Mouse (Mus musculus) CH12.LX (cell line): ENCODE measurements at regions not wholly inside any gene's neighbourhood (a gene's known extent, or its start where the extent isn't known, plus 50 kb on each side); places are given as distances from the start of the nearest gene placed in this dataset.

Experiments
- DNase-seq: peaks from one replicate; pipeline ENCODE4 v3.0.0-alpha.2; 2013; ENCODE audit errors: extremely low read depth
- H3K27ac ChIP-seq: 2 replicates; pipeline ENCODE4 v1.5.1; 2012; ENCODE audit warnings: low read depth, mild to moderate bottlenecking, control low read depth, moderate library complexity; ENCODE audit not compliant: insufficient read depth
- H3K27me3 ChIP-seq: replicated peaks from 2 replicates; pipeline ENCODE3; 2012; ENCODE audit warnings: inconsistent platforms
- H3K36me3 ChIP-seq, 2 experiments: replicated peaks in 1 of 2; 2 replicates each; pipeline versions ENCODE3 to v1.6.1; 2012; ENCODE audit warnings: inconsistent platforms in 1 of 2, low read length in 1 of 2, mild to moderate bottlenecking in 1 of 2, mixed read lengths in 1 of 2, moderate library complexity in 1 of 2; ENCODE audit not compliant: control insufficient read depth in 1 of 2, insufficient read depth in 1 of 2
- H3K4me1 ChIP-seq, 2 experiments: 2 replicates each; pipeline ENCODE4 v1.6.1; 2012; ENCODE audit warnings: inconsistent platforms in 1 of 2, moderate library complexity in 1 of 2; ENCODE audit not compliant: insufficient read depth in 2 of 2, control insufficient read depth in 1 of 2
- H3K4me2 ChIP-seq: 2 replicates; pipeline ENCODE4 v1.6.1; 2012; ENCODE audit warnings: low read depth, mild to moderate bottlenecking, control low read depth; ENCODE audit not compliant: poor library complexity, insufficient read depth, severe bottlenecking
- H3K4me3 ChIP-seq, 3 experiments: fragments of 150-350 bp in 1 of 3; sonication (generic) in 1 of 3; replicated peaks in 1 of 3; 2 replicates each; pipeline versions ENCODE3 to v1.5.1; 2011 to 2012; ENCODE audit warnings: low read depth in 2 of 3, low read length in 2 of 3, mild to moderate bottlenecking in 2 of 3, moderate library complexity in 2 of 3, control low read depth in 1 of 3, improper control_type of control experiment in 1 of 3, inconsistent platforms in 1 of 3, mixed read lengths in 1 of 3; ENCODE audit not compliant: poor library complexity in 1 of 3
- H3K79me2 ChIP-seq: replicated peaks from 2 replicates; pipeline ENCODE4 v1.6.1; 2012; ENCODE audit warnings: mild to moderate bottlenecking, moderate library complexity; ENCODE audit not compliant: control insufficient read depth, poor library complexity, insufficient read depth, severe bottlenecking; ENCODE audit errors: extremely low read depth
- H3K9ac ChIP-seq: 2 replicates; pipeline ENCODE4 v1.6.1; 2012; ENCODE audit warnings: low read depth, mild to moderate bottlenecking, control low read depth, moderate library complexity; ENCODE audit not compliant: insufficient read depth
- H3K9me3 ChIP-seq: replicated peaks from 2 replicates; pipeline ENCODE3; 2012; ENCODE audit warnings: low read length, inconsistent platforms, mixed read lengths
- BHLHE40 ChIP-seq: IDR thresholded peaks from 2 replicates; pipeline ENCODE4 v1.6.1; 2011; ENCODE audit warnings: mild to moderate bottlenecking, low read depth, low read length, improper control_type of control experiment
- CHD1 ChIP-seq: IDR thresholded peaks from 2 replicates; pipeline ENCODE4 v1.6.1; 2012; ENCODE audit warnings: low read depth, low read length, improper control_type of control experiment, inconsistent platforms
- E2F4 ChIP-seq: IDR thresholded peaks from 2 replicates; pipeline ENCODE4 v1.6.1; 2011; ENCODE audit warnings: low read depth, low read length, improper control_type of control experiment; ENCODE audit not compliant: insufficient replicate concordance
- ETS1 ChIP-seq: conservative IDR thresholded peaks from 2 replicates; pipeline ENCODE4 v1.6.1; 2012; ENCODE audit warnings: low read depth, mild to moderate bottlenecking, inconsistent platforms, low read length, improper control_type of control experiment, moderate library complexity
- GABPA ChIP-seq: IDR thresholded peaks from 2 replicates; pipeline ENCODE4 v1.6.1; 2012; ENCODE audit warnings: low read depth, low read length, improper control_type of control experiment, inconsistent platforms; ENCODE audit not compliant: insufficient replicate concordance
- IRF4 ChIP-seq: IDR thresholded peaks from 2 replicates; pipeline ENCODE4 v1.6.1; 2014; ENCODE audit warnings: low read depth, mild to moderate bottlenecking, inconsistent platforms, low read length, improper control_type of control experiment
- JUND ChIP-seq: conservative IDR thresholded peaks from 2 replicates; pipeline ENCODE4 v1.6.1; 2011; ENCODE audit warnings: low read depth, low read length, improper control_type of control experiment
- MAZ ChIP-seq: IDR thresholded peaks from 2 replicates; pipeline ENCODE4 v1.6.1; 2012; ENCODE audit warnings: low read depth, mild to moderate bottlenecking, inconsistent platforms, low read length, improper control_type of control experiment, moderate library complexity
- MEF2A ChIP-seq: IDR thresholded peaks from 2 replicates; pipeline ENCODE4 v1.6.1; 2014; ENCODE audit warnings: low read depth, mild to moderate bottlenecking, inconsistent platforms, low read length, improper control_type of control experiment, borderline replicate concordance
- MXI1 ChIP-seq: IDR thresholded peaks from 2 replicates; pipeline ENCODE4 v1.6.1; 2011; ENCODE audit warnings: mild to moderate bottlenecking, low read depth, low read length, improper control_type of control experiment
- NELFE ChIP-seq: IDR thresholded peaks from 2 replicates; pipeline ENCODE4 v1.6.1; 2011; ENCODE audit warnings: low read depth, low read length, improper control_type of control experiment
- PAX5 ChIP-seq: IDR thresholded peaks from 2 replicates; pipeline ENCODE4 v1.6.1; 2012; ENCODE audit warnings: low read length, inconsistent platforms, mixed read lengths
- POLR2AphosphoS2 ChIP-seq: IDR thresholded peaks from 2 replicates; pipeline ENCODE4 v1.6.1; 2011; ENCODE audit warnings: low read depth, low read length, improper control_type of control experiment
- RCOR1 ChIP-seq: conservative IDR thresholded peaks from 2 replicates; pipeline ENCODE4 v1.6.1; 2012; ENCODE audit warnings: low read depth, mild to moderate bottlenecking, inconsistent platforms, low read length, improper control_type of control experiment
- TBP ChIP-seq: conservative IDR thresholded peaks from 2 replicates; pipeline ENCODE4 v1.6.1; 2011; ENCODE audit warnings: low read depth, low read length, improper control_type of control experiment
- TCF12 ChIP-seq: IDR thresholded peaks from 2 replicates; pipeline ENCODE4 v1.6.1; 2014; ENCODE audit warnings: low read depth, mild to moderate bottlenecking, inconsistent platforms, low read length, improper control_type of control experiment
- UBTF ChIP-seq: IDR thresholded peaks from 2 replicates; pipeline ENCODE4 v1.6.1; 2012; ENCODE audit warnings: low read depth, mild to moderate bottlenecking, inconsistent platforms, low read length, improper control_type of control experiment, moderate library complexity
- USF1 ChIP-seq: IDR thresholded peaks from 2 replicates; pipeline ENCODE4 v1.6.1; 2014; ENCODE audit warnings: low read depth, mild to moderate bottlenecking, inconsistent platforms, low read length, improper control_type of control experiment
- USF2 ChIP-seq: conservative IDR thresholded peaks from 2 replicates; pipeline ENCODE4 v1.6.1; 2011; ENCODE audit warnings: low read depth, low read length, improper control_type of control experiment
- ZMIZ1 ChIP-seq: IDR thresholded peaks from 2 replicates; pipeline ENCODE4 v1.6.1; 2012; ENCODE audit warnings: low read depth, mild to moderate bottlenecking, inconsistent platforms, low read length, improper control_type of control experiment
- dilution Hi-C: fragments of 300-500 bp; cut with MboI; formaldehyde crosslinking; loops from 2 replicates; pipeline ENCODE4 v1.14.3; 2020; ENCODE audit warnings: low sequenced_read_pairs; ENCODE audit not compliant: extremely low pct_unique_long_range_greater_than_20kb, extremely low pct_ligation_motif_present
- in situ Hi-C: fragments of 300-500 bp; cut with MboI; formaldehyde crosslinking; loops from 3 replicates; pipeline ENCODE4 v1.14.3; 2019; ENCODE audit warnings: low sequenced_read_pairs, low pct_ligation_motif_present, low pct_unique_long_range_greater_than_20kb, mixed read lengths

DNA sequence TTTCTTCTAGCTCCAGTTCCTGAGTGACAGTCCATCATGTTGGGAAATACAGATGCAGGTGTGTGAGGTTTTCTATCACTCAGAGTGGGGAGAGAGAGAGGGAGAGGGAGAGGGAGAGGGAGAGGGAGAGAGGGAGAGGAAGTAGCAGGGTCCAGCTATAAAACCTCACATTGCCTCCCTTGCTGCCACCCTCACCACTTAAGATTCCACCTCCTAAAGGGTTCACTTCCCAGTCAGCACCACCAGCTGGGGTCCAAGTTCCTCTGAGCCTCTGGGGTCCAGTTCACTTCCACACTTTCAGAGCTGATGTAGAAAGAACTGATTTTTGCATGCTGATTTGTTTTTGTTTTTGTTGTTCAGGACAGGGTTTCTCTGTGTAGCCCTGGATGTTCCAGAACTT lies 98.6 kb downstream of the Gm11077 start:
- Histone ChIP-seq H3K79me2 (no peaks in the 10 kb centered on the region), H3K4me2 (no peak overlapping the region), H3K36me3 (no peaks in the 10 kb centered on the region), H3K27ac (no peak overlapping the region), H3K4me3 (no peak overlapping the region), H3K9ac (no peak overlapping the region), H3K9me3 (no peaks in the 10 kb centered on the region), H3K27me3 (no peaks in the 10 kb centered on the region), H3K4me1 (no peaks in the 10 kb centered on the region)
- dilution Hi-C loops (no loop called here), in situ Hi-C loops (no loop called here)
- DNase-seq = no peak
- TF ChIP-seq POLR2AphosphoS2 (no peak), GABPA (no peak), RCOR1 (no peak), BHLHE40 (no peak), TBP (no peak)

DNA sequence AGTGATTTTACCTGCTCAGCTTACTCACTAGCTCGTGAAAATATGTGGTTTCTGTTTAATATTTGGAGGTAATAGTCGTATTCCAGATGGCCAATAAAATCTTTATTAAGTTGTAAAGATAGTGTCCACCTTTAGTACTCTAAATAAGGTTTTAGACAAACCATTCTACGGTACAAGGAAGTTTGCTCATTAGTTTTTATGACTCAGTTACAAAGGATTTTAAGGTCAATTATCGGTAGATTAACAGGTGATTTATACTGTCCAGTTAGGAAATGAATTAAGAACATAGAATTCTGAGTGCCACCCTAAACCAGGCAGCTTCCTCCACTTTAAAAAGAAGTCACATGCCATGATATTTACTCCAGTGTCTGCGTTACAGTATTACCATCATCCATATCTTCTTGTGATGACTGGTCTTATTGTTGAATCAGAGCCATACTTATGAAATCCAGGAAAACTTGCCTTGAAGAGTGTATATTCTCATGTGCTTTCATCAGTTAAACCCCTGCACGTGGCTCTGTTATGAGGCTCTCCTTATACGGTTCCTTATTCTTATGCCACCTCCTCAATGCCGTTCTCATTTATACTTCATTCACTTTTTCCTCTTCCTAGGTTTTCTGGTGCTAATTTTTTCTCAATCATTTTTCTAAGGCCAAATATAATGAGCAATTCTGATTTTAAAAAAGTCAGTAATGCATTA lies 114.4 kb downstream of the Gm11077 start:
- Histone ChIP-seq H3K36me3 (no peaks in the 10 kb centered on the region), H3K4me3 (no peak overlapping the region), H3K27me3 (no peaks in the 10 kb centered on the region), H3K27ac (no peak overlapping the region), H3K79me2 (no peaks in the 10 kb centered on the region), H3K4me2 (no peak overlapping the region), H3K9me3 (no peaks in the 10 kb centered on the region), H3K9ac (no peak overlapping the region), H3K4me1 (peaks cover 0 to 5% of the 10 kb centered on the region in 2 experiments; a peak in 1 of 4 replicates)
- in situ Hi-C loops (no loop called here), dilution Hi-C loops (no loop called here)
- no peak for DNase-seq
- no peak for TF ChIP-seq UBTF
- no peak for TF ChIP-seq MXI1
- no peak for TF ChIP-seq CHD1
- no peak for TF ChIP-seq MAZ
- TF ChIP-seq USF2 = no peak
- no peak for TF ChIP-seq E2F4
- TF ChIP-seq PAX5 = no peak
- TF ChIP-seq POLR2AphosphoS2 = no peak
- TF ChIP-seq GABPA = no peak

GRCm38 (mm10) chr6:140847165-140847564 lies 118.1 kb downstream of the Gm11077 start:
- Histone ChIP-seq H3K9ac (no peak overlapping the region), H3K27me3 (no peaks in the 10 kb centered on the region), H3K27ac (no peak overlapping the region), H3K4me3 (no peak overlapping the region), H3K36me3 (no peaks in the 10 kb centered on the region), H3K4me2 (no peak overlapping the region), H3K79me2 (no peaks in the 10 kb centered on the region), H3K9me3 (peaks cover 3% of the 10 kb centered on the region), H3K4me1 (peaks cover 0 to 6% of the 10 kb centered on the region in 2 experiments; a peak in 1 of 4 replicates)
- dilution Hi-C loops = no loop called here
- no peak for TF ChIP-seq NELFE
- TF ChIP-seq PAX5 = no peak
- no peak for TF ChIP-seq IRF4
- TF ChIP-seq JUND = no peak
- no peak for TF ChIP-seq USF1
- no peak for TF ChIP-seq TCF12
- TF ChIP-seq MAZ = no peak
- no peak for TF ChIP-seq ZMIZ1
- no peak for TF ChIP-seq ETS1
- TF ChIP-seq MEF2A = no peak
- in situ Hi-C loops = no loop called here
- no peak for DNase-seq
